ENCODE assay signal across 10 mouse cellular contexts in genomic region chr9:92560840-92561547, GRCm38 (mm10). TPM values are rescaled to one million over a fixed set of nuclear protein-coding genes. Genes with fewer than 3 reads are reported as not detected.
DNase-seq lines count a peak whose midpoint lies in the region; ATAC-seq lines count a peak whose summit lies in the region.
"Had no signal": no experiment of that assay in that cellular context is flagged by ENCODE, and none has a peak within 500 bp of the region (broad histone marks: within the 10 kb centered on the region; RNA-seq: fewer than 3 reads in every experiment).

No protein-coding gene starts in this region.

- DNase-seq in adrenal gland, postnatal 10 days, result peak; percentile 59
- DNase-seq in adrenal gland, adult 8-10 months, result no peak
- DNase-seq in limb, embryonic 11.5 days (ENCODE audit: low spot score), result no peak
- DNase-seq in limb, embryonic 10.5 days (ENCODE audit: low spot score), result no peak
- DNase-seq in lung, postnatal 36 days, result peak; percentile 37
- no peak for DNase-seq in thymus, postnatal 0 days (ENCODE audit: low spot score)
- no peak for DNase-seq in left cerebral cortex, adult 8-10 months (ENCODE audit: low spot score in 2 of 2)

- peak; percentile 14; the same call in 1 of the 2 replicates for ATAC-seq in limb, embryonic 11.5 days (ENCODE audit: insufficient number of reproducible peaks, low FRiP score, low TSS enrichment, low read depth)
- ATAC-seq in forebrain, embryonic 15.5 days (replicated peaks), result peak; percentile 38; the same call in 1 of the 2 replicates

- H3K27me3 ChIP-seq in limb, embryonic 11.5 days (ENCODE audit: control insufficient read depth, insufficient read depth, low read length), result no peaks in the 10 kb centered on the region
- no peaks in the 10 kb centered on the region for H3K27me3 ChIP-seq in limb, embryonic 10.5 days (ENCODE audit: low read depth, poor library complexity, severe bottlenecking)
- H3K27me3 ChIP-seq in forebrain, embryonic 15.5 days, result no peaks in the 10 kb centered on the region
- H3K27me3 ChIP-seq: limb, embryonic 12.5 days had no signal

- H3K4me2 ChIP-seq in limb, embryonic 11.5 days (ENCODE audit: low read depth, severe bottlenecking), result no peak overlapping the region
- no peak overlapping the region for H3K4me2 ChIP-seq in forebrain, embryonic 15.5 days (replicated peaks)
- H3K4me2 ChIP-seq: limb, embryonic 12.5 days had no signal

- no peak overlapping the region for H3K4me3 ChIP-seq in limb, embryonic 11.5 days (ENCODE audit: low read depth, low read length)
- H3K4me3 ChIP-seq in limb, embryonic 10.5 days, result no peak overlapping the region
- H3K4me3 ChIP-seq in forebrain, embryonic 15.5 days, result no peak overlapping the region
- H3K4me3 ChIP-seq: limb, embryonic 12.5 days had no signal

- 64% methylated on average over 6 of the region's 6 CpGs for WGBS in limb, embryonic 11.5 days
- WGBS in limb, embryonic 10.5 days, result 77% methylated on average over 6 of the region's 6 CpGs
- 64% methylated on average over 6 of the region's 6 CpGs for WGBS in forebrain, embryonic 15.5 days

- no peak overlapping the region for H3K9ac ChIP-seq in limb, embryonic 11.5 days (ENCODE audit: low read length)
- no peak overlapping the region for H3K9ac ChIP-seq in forebrain, embryonic 15.5 days (replicated peaks)
- H3K9ac ChIP-seq: limb, embryonic 12.5 days had no signal

- H3K27ac ChIP-seq in limb, embryonic 11.5 days (replicated peaks; ENCODE audit: low read depth, low read length), result no peak overlapping the region
- H3K27ac ChIP-seq in limb, embryonic 10.5 days, result no peak overlapping the region
- no peak overlapping the region for H3K27ac ChIP-seq in forebrain, embryonic 15.5 days (replicated peaks)
- H3K27ac ChIP-seq: kidney, postnatal 0 days; limb, embryonic 12.5 days had no signal

- H3K9me3 ChIP-seq in limb, embryonic 11.5 days (ENCODE audit: control insufficient read depth, low read length), result no peaks in the 10 kb centered on the region
- no peaks in the 10 kb centered on the region for H3K9me3 ChIP-seq in limb, embryonic 10.5 days (replicated peaks)
- no peaks in the 10 kb centered on the region for H3K9me3 ChIP-seq in forebrain, embryonic 15.5 days
- H3K9me3 ChIP-seq: limb, embryonic 12.5 days had no signal

- H3K4me1 ChIP-seq in limb, embryonic 11.5 days (ENCODE audit: control insufficient read depth, insufficient read depth, low read length), result peaks cover 13% of the 10 kb centered on the region; the same call in 1 of the 2 replicates
- H3K4me1 ChIP-seq in limb, embryonic 10.5 days, result peaks cover 12% of the 10 kb centered on the region
- peaks cover 7% of the 10 kb centered on the region; the same call in 1 of the 2 replicates for H3K4me1 ChIP-seq in forebrain, embryonic 15.5 days

- no peaks in the 10 kb centered on the region for H3K36me3 ChIP-seq in limb, embryonic 11.5 days (ENCODE audit: control insufficient read depth, insufficient read depth, low read length)
- H3K36me3 ChIP-seq in limb, embryonic 10.5 days, result no peaks in the 10 kb centered on the region; the same call in 1 of the 2 replicates
- H3K36me3 ChIP-seq in forebrain, embryonic 15.5 days, result no peaks in the 10 kb centered on the region

RNA-seq across cellular contexts. Expression of gene Plod2, which starts 19.0 kb away (rescaled TPM):
- total RNA-seq in adrenal gland, postnatal 10 days (2021), result 100 to 1,000 TPM in 1 of 2 experiments, 10 to 100 TPM in 1; 95.6 to 128 TPM
- total RNA-seq in adrenal gland, adult 8-10 months (2022), result 100 to 1,000 TPM; 176 to 205 (median 188) TPM
- 47.8 and 48.9 TPM in 2 replicates for polyA plus RNA-seq in limb, embryonic 11.5 days (2014; fragmentation: Nextera tagmentation; extraction: Ambion mirVana)
- polyA plus RNA-seq in limb, embryonic 10.5 days (2016; fragmentation: Nextera tagmentation; extraction: Ambion mirVana), result 19.2 and 29.5 TPM in 2 replicates
- polyA plus RNA-seq in forebrain, embryonic 15.5 days (2015; fragmentation: Nextera tagmentation; extraction: Ambion mirVana), result 8.6 and 10.8 TPM in 2 replicates
- polyA plus RNA-seq in thymus, postnatal 0 days (2015; fragmentation: Nextera tagmentation; extraction: Ambion mirVana), result 8.4 and 8.5 TPM in 2 replicates
- total RNA-seq in left cerebral cortex, adult 8-10 months (2022), result 1 to 10 TPM; 3.9 to 5.4 (median 4.3) TPM

Comparison
In these comparisons a context has a peak if more than half of its experiments do, and no peak if none do; other contexts are left out.
1. DNase-seq: peak in adrenal gland, postnatal 10 days (single experiment) and lung, postnatal 36 days (single experiment); none in adrenal gland, adult 8-10 months (single experiment), limb, embryonic 11.5 days (single experiment), limb, embryonic 10.5 days (single experiment), thymus, postnatal 0 days (single experiment) and left cerebral cortex, adult 8-10 months (0 of 2).